Mouse (Mus musculus): Measurements from ENCODE around the gene Rnase1. TPM values are rescaled to one million over a fixed set of nuclear protein-coding genes. Genes with fewer than 3 reads are reported as not detected.
"Not testable (repeated sequence)": the region's sequence is repeated elsewhere in the genome, so short reads cannot be mapped to it uniquely, and the experiment has no call there.

Gene Rnase1
- 0.47 and 0.61 TPM in 2 replicates for polyA plus RNA-seq (2012; rRNA removed)
- 0.39 and 0.61 TPM in 2 replicates for polyA plus RNA-seq (2014; fragmentation: Nextera tagmentation; extraction: Ambion mirVana)

DNA sequence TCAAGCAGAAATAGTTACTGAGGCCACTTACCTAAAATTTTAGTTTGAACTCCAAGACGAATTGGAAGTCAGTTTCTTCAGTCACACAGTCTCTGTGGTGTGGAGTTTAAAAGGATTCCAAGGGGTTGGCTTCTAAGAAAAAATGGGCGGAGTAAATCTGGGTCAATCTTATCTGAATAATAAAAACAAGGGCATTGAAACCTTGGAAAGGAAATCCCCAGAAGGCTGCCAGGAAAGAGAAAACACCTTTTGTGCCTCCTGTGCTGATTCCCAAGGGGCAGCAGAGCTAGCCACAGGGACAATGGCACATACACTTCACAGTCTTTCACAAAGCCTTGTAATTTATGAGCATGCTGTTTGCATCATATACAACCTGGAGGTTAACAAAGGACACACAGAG lies at the start of gene Rnase1:
Gene Rnase1, minus strand, starts transcription at position 101 of the 400 bp plus-strand sequence.
- WGBS: 65% methylated on average over 2 of the region's 2 CpGs
- Histone ChIP-seq H3K27ac (replicated peaks; ENCODE audit: low read depth, low read length) (no peak within 1 kb of the TSS), H3K4me3 (replicated peaks; ENCODE audit: low read length) (no peak within 1 kb of the TSS), H3K9ac (ENCODE audit: low read depth, low read length, severe bottlenecking) (no peak within 1 kb of the TSS), H3K4me2 (replicated peaks; ENCODE audit: low read depth, low read length, severe bottlenecking) (no peak within 1 kb of the TSS), H3K36me3 (ENCODE audit: control insufficient read depth, insufficient read depth, low read length) (no peaks in the 10 kb centered on the region), H3K4me1 (ENCODE audit: control insufficient read depth, insufficient read depth, low read length) (no peaks in the 10 kb centered on the region), H3K27me3 (ENCODE audit: control insufficient read depth, insufficient read depth, low read length) (no peaks in the 10 kb centered on the region), H3K9me3 (ENCODE audit: control insufficient read depth, low read length) (no peaks in the 10 kb centered on the region)
- no peak for DNase-seq (ENCODE audit: low spot score)
- TF ChIP-seq POLR2A (IDR thresholded peaks at IDR 0.05; ENCODE audit: borderline replicate concordance, extremely low read depth, insufficient read depth, insufficient read length): no peak
- no peak for ATAC-seq (ENCODE audit: low FRiP score, low read depth)

DNA sequence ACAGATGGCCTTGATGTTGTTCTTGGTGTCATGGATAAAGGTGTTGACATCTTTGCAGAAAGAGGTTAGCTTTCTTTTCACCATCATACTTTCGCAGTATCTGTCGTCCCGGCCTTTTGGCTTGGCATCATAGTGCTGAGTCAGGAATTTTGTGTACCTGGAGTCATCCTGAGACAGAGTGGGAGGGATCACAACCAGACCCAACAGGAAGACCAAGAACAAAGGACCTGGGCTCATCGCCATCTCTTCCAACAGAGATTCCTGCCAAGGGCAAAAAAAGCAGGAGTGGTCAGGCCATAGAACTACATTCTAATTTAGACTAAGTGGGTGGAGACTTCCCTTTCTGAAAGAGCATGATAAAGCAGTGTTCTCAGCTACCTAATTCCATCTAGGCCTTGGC lies 49.1 kb upstream of the Rnase1 start:
- H3K4me3 ChIP-seq (replicated peaks; ENCODE audit: low read length): no peak overlapping the region

GRCm38 (mm10) chr14:51181051-51181450 lies 34.5 kb upstream of the Rnase1 start:
- H3K27ac ChIP-seq (replicated peaks; ENCODE audit: low read depth, low read length); H3K4me1 ChIP-seq (ENCODE audit: control insufficient read depth, insufficient read depth, low read length); H3K9me3 ChIP-seq (ENCODE audit: control insufficient read depth, low read length); H3K9ac ChIP-seq (ENCODE audit: low read depth, low read length, severe bottlenecking); H3K27me3 ChIP-seq (ENCODE audit: control insufficient read depth, insufficient read depth, low read length); H3K4me3 ChIP-seq (replicated peaks; ENCODE audit: low read length); H3K4me2 ChIP-seq (replicated peaks; ENCODE audit: low read depth, low read length, severe bottlenecking); ATAC-seq (ENCODE audit: low FRiP score, low read depth); H3K36me3 ChIP-seq (ENCODE audit: control insufficient read depth, insufficient read depth, low read length); DNase-seq (ENCODE audit: low spot score): not testable (repeated sequence)
- WGBS: 85% methylated on average over 2 of the region's 2 CpGs

More for the DNA sequence above, 49.1 kb upstream of the Rnase1 start:
- Histone ChIP-seq H3K27me3 (ENCODE audit: control insufficient read depth, insufficient read depth, low read length) (no peaks in the 10 kb centered on the region), H3K4me2 (replicated peaks; ENCODE audit: low read depth, low read length, severe bottlenecking) (no peak overlapping the region), H3K4me1 (ENCODE audit: control insufficient read depth, insufficient read depth, low read length) (no peaks in the 10 kb centered on the region), H3K36me3 (ENCODE audit: control insufficient read depth, insufficient read depth, low read length) (no peaks in the 10 kb centered on the region), H3K9me3 (ENCODE audit: control insufficient read depth, low read length) (no peaks in the 10 kb centered on the region), H3K27ac (replicated peaks; ENCODE audit: low read depth, low read length) (no peak overlapping the region), H3K9ac (ENCODE audit: low read depth, low read length, severe bottlenecking) (no peak overlapping the region)
- WGBS: 91% methylated on average over 4 of the region's 4 CpGs
- ATAC-seq (ENCODE audit: low FRiP score, low read depth) (no peak), DNase-seq (ENCODE audit: low spot score) (no peak)
- no peak for TF ChIP-seq POLR2A (IDR thresholded peaks at IDR 0.05; ENCODE audit: borderline replicate concordance, extremely low read depth, insufficient read depth, insufficient read length)

DNA sequence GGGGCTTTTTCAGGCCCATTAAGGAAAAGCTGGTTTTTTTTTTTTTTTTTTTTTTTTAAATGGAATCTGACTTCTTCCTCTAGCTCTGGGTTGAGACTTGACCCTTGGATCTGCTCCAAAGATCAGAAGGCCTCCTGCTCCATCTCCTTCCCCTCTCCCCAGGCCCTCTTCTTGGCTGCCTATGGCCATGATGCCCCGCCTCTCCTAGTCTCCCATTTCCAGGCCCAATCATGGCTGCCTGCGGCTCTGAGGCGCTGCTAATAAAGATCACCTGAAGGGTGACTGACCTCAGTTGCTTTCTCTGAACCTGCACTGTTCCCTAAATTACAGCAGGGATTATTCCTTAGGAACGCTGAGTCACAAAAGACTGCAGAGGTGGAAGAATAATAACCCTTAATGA lies 27.3 kb upstream of the Rnase1 start:
- TF ChIP-seq POLR2A (IDR thresholded peaks at IDR 0.05; ENCODE audit: borderline replicate concordance, extremely low read depth, insufficient read depth, insufficient read length): no peak
- H3K27ac ChIP-seq (replicated peaks; ENCODE audit: low read depth, low read length): no peak overlapping the region
- H3K4me3 ChIP-seq (replicated peaks; ENCODE audit: low read length): no peak overlapping the region
- WGBS: 67% methylated on average over 4 of the region's 4 CpGs
- H3K36me3 ChIP-seq (ENCODE audit: control insufficient read depth, insufficient read depth, low read length): no peaks in the 10 kb centered on the region
- no peaks in the 10 kb centered on the region for H3K27me3 ChIP-seq (ENCODE audit: control insufficient read depth, insufficient read depth, low read length)
- ATAC-seq (ENCODE audit: low FRiP score, low read depth) (no peak), DNase-seq (ENCODE audit: low spot score) (no peak)
- H3K9ac ChIP-seq (ENCODE audit: low read depth, low read length, severe bottlenecking): no peak overlapping the region
- no peak overlapping the region for H3K4me2 ChIP-seq (replicated peaks; ENCODE audit: low read depth, low read length, severe bottlenecking)
- no peaks in the 10 kb centered on the region for H3K9me3 ChIP-seq (ENCODE audit: control insufficient read depth, low read length)
- no peaks in the 10 kb centered on the region for H3K4me1 ChIP-seq (ENCODE audit: control insufficient read depth, insufficient read depth, low read length)

DNA sequence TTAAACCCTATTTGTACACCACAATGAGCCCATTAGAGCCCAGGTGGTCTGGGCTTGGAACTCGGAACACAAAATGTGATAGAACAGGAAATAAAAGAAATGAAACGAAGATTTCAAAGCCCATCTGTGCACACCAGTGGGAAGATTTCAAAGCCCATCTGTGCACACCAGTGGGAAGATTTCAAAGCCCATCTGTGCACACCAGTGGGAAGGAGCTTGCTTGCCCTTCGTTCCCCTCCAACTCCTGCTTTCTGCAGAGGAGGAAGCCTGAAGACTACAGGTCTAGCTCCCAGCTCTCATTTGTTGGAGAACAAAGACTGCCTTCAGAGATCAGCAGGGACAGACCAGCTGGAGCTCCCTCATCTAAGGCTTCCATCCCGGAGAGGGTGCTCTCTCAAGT lies 26.4 kb upstream of the Rnase1 start:
- H3K27me3 ChIP-seq (ENCODE audit: control insufficient read depth, insufficient read depth, low read length); H3K4me2 ChIP-seq (replicated peaks; ENCODE audit: low read depth, low read length, severe bottlenecking); H3K9me3 ChIP-seq (ENCODE audit: control insufficient read depth, low read length); H3K9ac ChIP-seq (ENCODE audit: low read depth, low read length, severe bottlenecking); ATAC-seq (ENCODE audit: low FRiP score, low read depth); H3K4me3 ChIP-seq (replicated peaks; ENCODE audit: low read length); H3K36me3 ChIP-seq (ENCODE audit: control insufficient read depth, insufficient read depth, low read length); H3K4me1 ChIP-seq (ENCODE audit: control insufficient read depth, insufficient read depth, low read length); H3K27ac ChIP-seq (replicated peaks; ENCODE audit: low read depth, low read length); DNase-seq (ENCODE audit: low spot score): not testable (repeated sequence)
- WGBS: 64% methylated on average over 4 of the region's 4 CpGs

DNA sequence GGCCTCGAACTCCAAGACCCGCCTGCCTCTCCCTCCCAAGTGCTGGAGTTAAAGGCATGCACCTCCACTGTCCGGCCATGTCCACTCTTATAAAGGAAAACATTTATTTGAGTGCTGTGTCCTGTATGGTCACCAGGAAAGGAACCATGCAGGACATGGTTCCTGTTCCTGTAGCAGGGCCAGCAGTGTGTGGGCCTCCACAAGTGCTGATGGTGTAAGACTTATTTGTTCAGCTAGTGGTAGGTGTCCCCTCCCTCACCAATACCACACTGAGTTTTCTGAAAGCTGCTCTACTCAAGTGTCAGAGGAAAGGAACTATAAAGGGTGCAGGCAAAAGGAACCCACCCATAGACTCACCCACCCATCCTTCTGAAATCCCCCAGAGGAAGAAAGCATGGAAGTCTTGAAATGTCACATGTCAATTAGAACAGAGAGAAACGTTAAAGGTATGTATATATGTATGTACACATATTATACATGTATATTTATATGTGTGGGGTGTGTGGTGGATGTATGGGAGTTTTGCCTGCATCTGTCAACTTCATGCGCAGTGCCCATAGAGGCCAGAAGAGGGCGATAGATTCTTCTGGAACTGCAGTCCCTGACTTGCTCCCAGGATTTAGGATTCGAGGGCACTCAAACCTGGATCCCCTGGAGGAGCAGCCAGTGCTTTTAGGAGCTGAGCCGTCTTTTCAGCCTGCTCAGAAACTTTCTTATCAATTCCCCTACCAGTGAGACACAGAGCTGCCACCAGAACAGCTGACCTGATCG lies 25.7 kb upstream of the Rnase1 start:
- DNase-seq (ENCODE audit: low spot score): peak; percentile 42
- H3K4me1 ChIP-seq (ENCODE audit: control insufficient read depth, insufficient read depth, low read length); H3K4me3 ChIP-seq (replicated peaks; ENCODE audit: low read length); ATAC-seq (ENCODE audit: low FRiP score, low read depth); H3K27me3 ChIP-seq (ENCODE audit: control insufficient read depth, insufficient read depth, low read length); H3K27ac ChIP-seq (replicated peaks; ENCODE audit: low read depth, low read length); H3K36me3 ChIP-seq (ENCODE audit: control insufficient read depth, insufficient read depth, low read length); H3K9ac ChIP-seq (ENCODE audit: low read depth, low read length, severe bottlenecking); H3K9me3 ChIP-seq (ENCODE audit: control insufficient read depth, low read length); H3K4me2 ChIP-seq (replicated peaks; ENCODE audit: low read depth, low read length, severe bottlenecking): not testable (repeated sequence)
- 35% methylated on average over 9 of the region's 9 CpGs for WGBS
